Mouse (Mus musculus): ENCODE measurements around the gene Myog. TPM values are rescaled to one million over a fixed set of nuclear protein-coding genes. Genes with fewer than 3 reads are reported as not detected.

Gene Myog
- polyA plus RNA-seq, 1 experiment from 2014 or later: 0.22 TPM

- Histone ChIP-seq H3K4me3 (no peak overlapping the region), H3K9me3 (no peaks in the 10 kb centered on the region), H3K36me3 (no peaks in the 10 kb centered on the region), H3K4me1 (peaks cover 5% of the 10 kb centered on the region; the same call in 1 of the 2 replicates), H3K27me3 (no peaks in the 10 kb centered on the region), H3K4me2 (replicated peaks) (no peak overlapping the region), H3K27ac (replicated peaks) (no peak overlapping the region), H3K9ac (replicated peaks) (no peak overlapping the region)
- ATAC-seq (replicated peaks): no peak
- 98% methylated on average over 3 of the region's 3 CpGs for WGBS
These were observed 20.9 kb downstream of the Myog start for GRCm38 (mm10) chr1:134310729-134311128.

DNA sequence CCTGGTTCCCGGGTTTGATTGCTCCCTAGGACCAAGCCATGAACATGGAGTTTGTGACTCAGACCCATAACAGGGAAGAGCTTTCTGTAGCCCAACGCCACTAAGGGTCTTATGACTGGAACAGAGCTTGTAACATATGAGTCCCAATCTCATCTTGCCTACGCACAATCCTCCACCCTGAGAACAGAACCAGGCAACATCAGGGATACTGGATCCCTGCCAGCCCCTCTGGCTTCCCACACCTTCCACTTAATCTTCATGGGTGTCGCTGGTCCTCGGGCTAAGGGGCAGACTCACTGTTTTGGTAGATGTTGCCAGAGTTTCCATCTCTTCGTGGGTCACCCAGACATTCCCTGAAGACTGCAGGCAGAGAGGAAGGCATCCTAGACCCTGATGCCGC is 22.0 kb downstream of the Myog start:
- WGBS: 94% methylated on average over 7 of the region's 7 CpGs
- H3K9ac ChIP-seq (replicated peaks): no peak overlapping the region
- no peaks in the 10 kb centered on the region for H3K9me3 ChIP-seq
- no peak overlapping the region for H3K4me2 ChIP-seq (replicated peaks)
- no peaks in the 10 kb centered on the region for H3K27me3 ChIP-seq
- H3K27ac ChIP-seq (replicated peaks): no peak overlapping the region
- ATAC-seq (replicated peaks): no peak
- H3K36me3 ChIP-seq: no peaks in the 10 kb centered on the region
- H3K4me3 ChIP-seq: no peak overlapping the region
- H3K4me1 ChIP-seq: peaks cover 5% of the 10 kb centered on the region; the same call in 1 of the 2 replicates

DNA sequence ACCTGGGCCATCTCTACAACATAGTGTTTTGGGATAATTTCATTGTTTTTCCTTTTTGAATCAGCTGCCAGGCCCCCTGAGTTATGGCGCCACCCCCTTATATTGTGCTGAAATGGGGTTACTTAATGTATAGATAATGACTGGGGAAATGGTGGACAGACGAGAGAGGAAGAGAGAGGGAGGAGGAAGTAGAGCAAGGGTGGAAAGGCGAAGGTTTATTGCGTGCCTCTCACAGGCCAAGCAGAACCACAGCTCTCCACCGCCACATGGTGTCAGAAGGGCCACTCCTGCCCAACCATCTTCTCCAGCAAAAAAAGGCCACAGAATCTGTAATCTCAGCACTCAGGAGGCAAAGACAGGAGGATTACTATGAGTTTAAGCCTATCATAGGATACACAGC is 25.4 kb downstream of the Myog start:
- no peak overlapping the region for H3K27ac ChIP-seq (replicated peaks)
- H3K4me2 ChIP-seq (replicated peaks): no peak overlapping the region
- no peak overlapping the region for H3K9ac ChIP-seq (replicated peaks)
- no peaks in the 10 kb centered on the region for H3K36me3 ChIP-seq
- no peak overlapping the region for H3K4me3 ChIP-seq
- WGBS: 81% methylated on average over 5 of the region's 5 CpGs
- ATAC-seq (replicated peaks): no peak
- H3K4me1 ChIP-seq: peaks cover 10% of the 10 kb centered on the region; the same call in 1 of the 2 replicates
- H3K27me3 ChIP-seq: no peaks in the 10 kb centered on the region
- no peaks in the 10 kb centered on the region for H3K9me3 ChIP-seq

GRCm38 (mm10) chr1:134316361-134316760 is 26.6 kb downstream of the Myog start:
- no peak overlapping the region for H3K4me2 ChIP-seq (replicated peaks)
- H3K27me3 ChIP-seq: no peaks in the 10 kb centered on the region
- 83% methylated on average over 9 of the region's 9 CpGs for WGBS
- H3K27ac ChIP-seq (replicated peaks): no peak overlapping the region
- no peak overlapping the region for H3K9ac ChIP-seq (replicated peaks)
- no peak overlapping the region for H3K4me3 ChIP-seq
- peaks cover 16% of the 10 kb centered on the region for H3K4me1 ChIP-seq
- no peak for ATAC-seq (replicated peaks)
- no peaks in the 10 kb centered on the region for H3K9me3 ChIP-seq
- H3K36me3 ChIP-seq: no peaks in the 10 kb centered on the region

- H3K36me3 ChIP-seq: no peaks in the 10 kb centered on the region
- 41% methylated on average over 5 of the region's 5 CpGs for WGBS
- peaks cover 16% of the 10 kb centered on the region for H3K4me1 ChIP-seq
- H3K4me3 ChIP-seq: no peak overlapping the region
- H3K27ac ChIP-seq (replicated peaks): no peak overlapping the region
- H3K9me3 ChIP-seq: no peaks in the 10 kb centered on the region
- ATAC-seq (replicated peaks): no peak
- no peaks in the 10 kb centered on the region for H3K27me3 ChIP-seq
- H3K4me2 ChIP-seq (replicated peaks): no peak overlapping the region
- H3K9ac ChIP-seq (replicated peaks): no peak overlapping the region
These were observed 28.5 kb downstream of the Myog start for GRCm38 (mm10) chr1:134318261-134318660.

DNA sequence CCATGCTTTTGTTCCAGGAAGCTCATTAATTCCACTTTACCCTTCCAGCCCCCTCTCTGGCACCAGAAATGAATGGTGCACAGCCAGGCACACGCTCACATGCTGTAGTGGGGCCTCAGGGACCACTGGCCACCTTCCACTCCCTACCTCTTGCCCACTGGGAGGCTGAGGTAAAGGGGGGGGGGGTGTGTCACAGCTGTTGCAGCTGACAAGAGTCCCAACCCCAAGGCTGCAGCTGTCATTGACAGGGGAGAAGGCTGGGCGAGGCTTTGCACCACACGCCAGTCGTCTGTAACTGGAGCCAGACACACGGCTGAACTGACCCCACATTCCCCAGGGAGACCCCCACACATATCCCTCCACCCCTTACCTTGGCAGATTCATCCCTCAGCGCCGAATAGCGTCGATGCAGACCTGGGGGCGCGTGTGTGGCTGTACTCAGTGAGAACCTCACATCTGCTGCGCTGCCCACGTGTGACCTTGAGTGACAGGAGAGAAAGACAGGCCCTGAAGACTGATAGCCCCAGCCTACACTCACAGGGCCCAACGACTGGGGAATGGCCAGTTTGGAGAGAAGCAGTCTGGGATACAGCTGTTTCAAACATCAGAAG is 31.0 kb downstream of the Myog start:
- Histone ChIP-seq H3K27me3 (no peaks in the 10 kb centered on the region), H3K9me3 (no peaks in the 10 kb centered on the region), H3K4me2 (replicated peaks) (no peak overlapping the region), H3K36me3 (no peaks in the 10 kb centered on the region), H3K4me3 (no peak overlapping the region), H3K27ac (replicated peaks) (no peak overlapping the region), H3K9ac (replicated peaks) (no peak overlapping the region), H3K4me1 (peaks cover 16% of the 10 kb centered on the region)
- peak; percentile 20; the same call in 1 of the 2 replicates for ATAC-seq (replicated peaks)
- 51% methylated on average over 14 of the region's 14 CpGs for WGBS

DNA sequence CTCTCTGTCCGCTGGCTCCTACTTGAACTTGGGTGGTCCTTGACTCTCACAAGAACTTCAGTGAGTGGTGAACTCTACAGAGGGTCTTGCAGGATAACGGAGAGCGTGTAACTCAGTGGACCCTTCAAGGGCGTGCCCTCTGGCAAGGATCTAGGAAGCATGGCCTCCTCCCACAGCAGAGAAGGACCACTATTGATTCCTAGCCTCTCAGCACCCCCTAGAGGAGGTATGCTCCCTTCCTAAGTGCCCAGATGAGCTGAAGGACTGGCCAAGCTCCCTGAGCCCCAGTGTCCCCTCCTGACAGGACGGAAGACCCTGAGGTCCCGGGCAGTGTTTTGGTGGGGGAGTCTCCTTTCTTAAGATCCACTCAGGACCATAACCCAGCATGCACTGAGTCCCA is 32.8 kb downstream of the Myog start:
- ATAC-seq (replicated peaks): no peak
- H3K27ac ChIP-seq (replicated peaks): no peak overlapping the region
- no peak overlapping the region for H3K4me3 ChIP-seq
- no peak overlapping the region for H3K9ac ChIP-seq (replicated peaks)
- H3K4me1 ChIP-seq: peaks cover 16% of the 10 kb centered on the region
- no peaks in the 10 kb centered on the region for H3K9me3 ChIP-seq
- no peaks in the 10 kb centered on the region for H3K27me3 ChIP-seq
- no peak overlapping the region for H3K4me2 ChIP-seq (replicated peaks)
- WGBS: 90% methylated on average over 6 of the region's 6 CpGs
- H3K36me3 ChIP-seq: no peaks in the 10 kb centered on the region

DNA sequence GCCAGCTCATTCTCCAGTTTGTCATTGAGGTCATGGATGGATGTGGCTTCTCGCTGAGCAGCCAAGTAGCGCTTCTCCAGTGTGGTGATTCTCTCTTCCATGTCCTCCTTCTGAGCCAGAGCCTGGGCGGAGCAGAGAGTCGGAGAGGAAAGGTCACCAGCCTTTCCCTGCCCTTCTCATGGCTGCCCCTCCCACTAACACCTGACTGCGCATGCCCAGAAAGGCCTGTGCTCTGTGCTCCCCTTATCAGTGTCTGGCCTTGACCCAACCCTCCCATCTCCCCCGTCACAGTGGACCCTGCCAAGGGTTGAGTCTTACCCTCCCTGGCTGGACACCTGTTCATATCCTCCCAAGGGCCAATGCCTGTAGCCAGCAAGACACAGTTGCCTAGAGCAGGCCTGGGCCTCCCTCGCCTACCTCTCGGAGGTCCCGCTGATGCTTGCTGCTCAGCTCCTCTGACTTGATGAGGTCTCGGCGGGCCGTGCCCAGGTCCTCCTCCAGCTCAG is 37.1 kb downstream of the Myog start:
- H3K27me3 ChIP-seq: no peaks in the 10 kb centered on the region
- H3K4me1 ChIP-seq: no peaks in the 10 kb centered on the region
- ATAC-seq (replicated peaks): no peak
- no peak overlapping the region for H3K4me2 ChIP-seq (replicated peaks)
- H3K9ac ChIP-seq (replicated peaks): no peak overlapping the region
- H3K9me3 ChIP-seq: no peaks in the 10 kb centered on the region
- no peaks in the 10 kb centered on the region for H3K36me3 ChIP-seq
- WGBS: 93% methylated on average over 12 of the region's 12 CpGs
- H3K27ac ChIP-seq (replicated peaks): no peak overlapping the region
- H3K4me3 ChIP-seq: no peak overlapping the region

- peak; percentile 33; the same call in 1 of the 2 replicates for ATAC-seq (replicated peaks)
- 59% methylated on average over 20 of the region's 20 CpGs for WGBS
- H3K36me3 ChIP-seq: no peaks in the 10 kb centered on the region
- peaks cover 17% of the 10 kb centered on the region for H3K4me1 ChIP-seq
- H3K9me3 ChIP-seq: no peaks in the 10 kb centered on the region
- no peak overlapping the region for H3K27ac ChIP-seq (replicated peaks)
- no peak overlapping the region for H3K4me2 ChIP-seq (replicated peaks)
- no peaks in the 10 kb centered on the region for H3K27me3 ChIP-seq
- H3K9ac ChIP-seq (replicated peaks): no peak overlapping the region
- no peak overlapping the region for H3K4me3 ChIP-seq
These were observed 42.3 kb downstream of the Myog start for GRCm38 (mm10) chr1:134331879-134332635.

GRCm38 (mm10) chr1:134332770-134333271 is 43.0 kb downstream of the Myog start, which contains the start of gene Ppfia4:
Ppfia4 (minus strand) TSS chr1:134332928.
- no peaks in the 10 kb centered on the region for H3K36me3 ChIP-seq
- no peaks in the 10 kb centered on the region for H3K9me3 ChIP-seq
- H3K4me3 ChIP-seq: no peak within 1 kb of the TSS
- ATAC-seq (replicated peaks): peak; percentile 65
- 46% methylated on average over 13 of the region's 13 CpGs for WGBS
- no peak within 1 kb of the TSS for H3K27ac ChIP-seq (replicated peaks)
- H3K4me1 ChIP-seq: peaks cover 17% of the 10 kb centered on the region
- no peaks in the 10 kb centered on the region for H3K27me3 ChIP-seq
- no peak within 1 kb of the TSS for H3K4me2 ChIP-seq (replicated peaks)
- no peak within 1 kb of the TSS for H3K9ac ChIP-seq (replicated peaks)

- 79% methylated on average over 10 of the region's 10 CpGs for WGBS
- H3K27ac ChIP-seq (replicated peaks): no peak overlapping the region
- H3K36me3 ChIP-seq: no peaks in the 10 kb centered on the region
- no peak overlapping the region for H3K4me2 ChIP-seq (replicated peaks)
- peaks cover 17% of the 10 kb centered on the region for H3K4me1 ChIP-seq
- H3K4me3 ChIP-seq: no peak overlapping the region
- H3K9me3 ChIP-seq: no peaks in the 10 kb centered on the region
- ATAC-seq (replicated peaks): no peak
- no peaks in the 10 kb centered on the region for H3K27me3 ChIP-seq
- no peak overlapping the region for H3K9ac ChIP-seq (replicated peaks)
These were observed 43.8 kb downstream of the Myog start for GRCm38 (mm10) chr1:134333371-134334110.

Measured in forebrain, embryonic 15.5 days (tissue).